Mouse (Mus musculus): ENCODE results near the gene Gsc.
A peak's percentile ranks its signal among the peaks of the same experiment; 100 is the strongest.
"Not testable (repeated sequence)": the region's sequence is repeated elsewhere in the genome, so short reads cannot be mapped to it uniquely, and the experiment has no call there.

Gsc gene

GRCm38 (mm10) chr12:104453002-104453401 is 20.1 kb downstream of the Gsc start:
- no peak for DNase-seq (ENCODE audit: low spot score)

GRCm38 (mm10) chr12:104450257-104450656 is 22.9 kb downstream of the Gsc start:
- no peak for DNase-seq (ENCODE audit: low spot score)

- DNase-seq (ENCODE audit: low spot score): peak; percentile 59
Observed at GRCm38 (mm10) chr12:104448099-104448498, 25.0 kb downstream of the Gsc start.

- not testable (repeated sequence) for DNase-seq (ENCODE audit: low spot score)
Observed at GRCm38 (mm10) chr12:104447056-104447455, 26.1 kb downstream of the Gsc start.

- no peak for DNase-seq (ENCODE audit: low spot score)
Observed at GRCm38 (mm10) chr12:104443716-104444115, 29.4 kb downstream of the Gsc start.

GRCm38 (mm10) chr12:104440087-104440760 is 32.9 kb downstream of the Gsc start:
- peak; percentile 82 for DNase-seq (ENCODE audit: low spot score)

GRCm38 (mm10) chr12:104433951-104434735 is 39.0 kb downstream of the Gsc start:
- no peak for DNase-seq (ENCODE audit: low spot score)

GRCm38 (mm10) chr12:104433214-104433613 is 39.9 kb downstream of the Gsc start:
- DNase-seq (ENCODE audit: low spot score): no peak

GRCm38 (mm10) chr12:104431359-104431758 is 41.8 kb downstream of the Gsc start:
- no peak for DNase-seq (ENCODE audit: low spot score)

GRCm38 (mm10) chr12:104426915-104427314 is 46.2 kb downstream of the Gsc start:
- no peak for DNase-seq (ENCODE audit: low spot score)

GRCm38 (mm10) chr12:104425591-104425990 is 47.5 kb downstream of the Gsc start:
- DNase-seq (ENCODE audit: low spot score): no peak

- no peak for DNase-seq (ENCODE audit: low spot score)
Observed at GRCm38 (mm10) chr12:104422615-104423392, 50.3 kb downstream of the Gsc start.
